Mouse (Mus musculus) CD4-positive naive resting alpha-beta T cell, adult 57 days (primary cell): Measurements from ENCODE around the gene Mrps6. TPM values are rescaled to one million over a fixed set of nuclear protein-coding genes. Genes with fewer than 3 reads are reported as not detected.

ENCODE experiments used
- total RNA-seq: library from RNA; stranded (reverse); gene quantifications from one replicate; pipeline ENCODE4 v1.2.4, GENCODE M21; 2023

Mrps6 gene
- total RNA-seq: 24.9 TPM

GRCm38 (mm10) chr16:92057852-92058643, at the start of gene Mrps6, which contains the start of the genes Gm49711 and Slc5a3:
Gene Mrps6 (plus strand): TSS chr16:92058270.
Gene Gm49711 (plus strand): TSS chr16:92058316.
Gene Slc5a3 (plus strand): TSS chr16:92058322.

Other genes starting within 250 kb of the Mrps6 start
- gene Gm49711, start within 50 bp of the Mrps6 start, total RNA-seq: not detected
- gene Slc5a3, start 52 bp downstream of the Mrps6 start, total RNA-seq: 8.1 TPM
- gene Kcne2, start 234.1 kb downstream of the Mrps6 start, total RNA-seq: not detected
- 15.6 TPM for gene Smim11, start 243.0 kb downstream of the Mrps6 start, total RNA-seq